Mouse (Mus musculus) heart, adult 18-20 months (tissue): ENCODE results near the gene Fkbp1a. TPM values are rescaled to one million over a fixed set of nuclear protein-coding genes. Genes with fewer than 3 reads are reported as not detected.
A peak's percentile ranks its signal among the peaks of the same experiment; 100 is the strongest.

Experiments used
- DNase-seq, 2 experiments: peaks; one replicate each; pipeline ENCODE4 v3.0.0; 2021 to 2022; ENCODE audit warnings: mixed read lengths in 1 of 2
- long read RNA-seq, 2 experiments: library from polyadenylated mRNA; stranded (forward); transcript quantifications; one replicate each; pipeline ENCODE4 v2.0.0; 2021
- total RNA-seq, 2 experiments: library from RNA; stranded (reverse); gene quantifications; 2 replicates each; pipeline ENCODE4 v1.2.3; 2021

Fkbp1a gene
- total RNA-seq = 100 to 1,000 TPM; 200 to 226 TPM
- long read RNA-seq, experiment 1, transcript Fkbp1a-201 (5 exons, 1,658 nt) = major isoform, 204 of 316 reads
- long read RNA-seq, experiment 1, partial matches to known transcripts = 85 of 316 reads
- long read RNA-seq, experiment 1, other reads (novel, unspliced or antisense) = 25 of 316 reads
- long read RNA-seq, experiment 2, transcript Fkbp1a-201 (5 exons, 1,658 nt) = major isoform, 101 of 225 reads
- long read RNA-seq, experiment 2, partial matches to known transcripts = 110 of 225 reads
- long read RNA-seq, experiment 2, other reads (novel, unspliced or antisense) = 11 of 225 reads

- peak; percentile 98 for DNase-seq
Observed at GRCm38 (mm10) chr2:151542323-151543062, at the start of gene Fkbp1a. Gene Fkbp1a (plus strand): TSS chr2:151542483.

GRCm38 (mm10) chr2:151494035-151494803 lies 48.1 kb upstream of the Fkbp1a start, which contains the start of gene Nsfl1c:
Gene Nsfl1c (plus strand): TSS chr2:151494182.
- DNase-seq = peak; percentile 94 to 97

GRCm38 (mm10) chr2:151498358-151498757 lies 43.9 kb upstream of the Fkbp1a start:
- DNase-seq = no peak

- DNase-seq = no peak
Observed at GRCm38 (mm10) chr2:151500442-151501007, 41.8 kb upstream of the Fkbp1a start.

- no peak for DNase-seq
Observed at GRCm38 (mm10) chr2:151504226-151504625, 38.1 kb upstream of the Fkbp1a start.

- peak; percentile 65 to 71 for DNase-seq
Observed at GRCm38 (mm10) chr2:151512199-151512598, 30.1 kb upstream of the Fkbp1a start.

GRCm38 (mm10) chr2:151513525-151514285 lies 28.6 kb upstream of the Fkbp1a start:
- DNase-seq = no peak

GRCm38 (mm10) chr2:151519000-151519399 lies 23.3 kb upstream of the Fkbp1a start:
- DNase-seq = no peak

- no peak for DNase-seq
Observed at GRCm38 (mm10) chr2:151524324-151525041, 17.8 kb upstream of the Fkbp1a start.

- DNase-seq = no peak
Observed at GRCm38 (mm10) chr2:151525520-151525919, 16.8 kb upstream of the Fkbp1a start.

GRCm38 (mm10) chr2:151528066-151528465 lies 14.2 kb upstream of the Fkbp1a start:
- no peak for DNase-seq

GRCm38 (mm10) chr2:151529169-151529568 lies 13.1 kb upstream of the Fkbp1a start:
- no peak for DNase-seq

GRCm38 (mm10) chr2:151530378-151531230 lies 11.7 kb upstream of the Fkbp1a start:
- no peak for DNase-seq

- DNase-seq = peak in 1 of 2 experiments; percentile 33
Observed at GRCm38 (mm10) chr2:151533632-151534031, 8.7 kb upstream of the Fkbp1a start.

GRCm38 (mm10) chr2:151535961-151536617 lies 6.2 kb upstream of the Fkbp1a start:
- no peak for DNase-seq

- DNase-seq = peak; percentile 61 to 67
Observed at GRCm38 (mm10) chr2:151536618-151536974, 5.7 kb upstream of the Fkbp1a start.

- no peak for DNase-seq
Observed at GRCm38 (mm10) chr2:151538646-151539045, 3.6 kb upstream of the Fkbp1a start.

- peak; percentile 72 to 73 for DNase-seq
Observed at GRCm38 (mm10) chr2:151543063-151543895, 996 bp downstream of the Fkbp1a start.
